Mouse (Mus musculus) ES-E14 (cell line): Measurements from ENCODE around the gene Rnf207.

ENCODE experiments used
- CHD2 ChIP-seq: IDR thresholded peaks from 2 replicates; pipeline ENCODE4 v1.6.1; 2014; ENCODE audit warnings: mild to moderate bottlenecking, low read depth, low read length, inconsistent platforms
- MAFK ChIP-seq: IDR thresholded peaks from 2 replicates; pipeline ENCODE4 v1.6.1; 2014; ENCODE audit warnings: mild to moderate bottlenecking, low read depth, low read length, inconsistent platforms; ENCODE audit not compliant: insufficient read depth

DNA sequence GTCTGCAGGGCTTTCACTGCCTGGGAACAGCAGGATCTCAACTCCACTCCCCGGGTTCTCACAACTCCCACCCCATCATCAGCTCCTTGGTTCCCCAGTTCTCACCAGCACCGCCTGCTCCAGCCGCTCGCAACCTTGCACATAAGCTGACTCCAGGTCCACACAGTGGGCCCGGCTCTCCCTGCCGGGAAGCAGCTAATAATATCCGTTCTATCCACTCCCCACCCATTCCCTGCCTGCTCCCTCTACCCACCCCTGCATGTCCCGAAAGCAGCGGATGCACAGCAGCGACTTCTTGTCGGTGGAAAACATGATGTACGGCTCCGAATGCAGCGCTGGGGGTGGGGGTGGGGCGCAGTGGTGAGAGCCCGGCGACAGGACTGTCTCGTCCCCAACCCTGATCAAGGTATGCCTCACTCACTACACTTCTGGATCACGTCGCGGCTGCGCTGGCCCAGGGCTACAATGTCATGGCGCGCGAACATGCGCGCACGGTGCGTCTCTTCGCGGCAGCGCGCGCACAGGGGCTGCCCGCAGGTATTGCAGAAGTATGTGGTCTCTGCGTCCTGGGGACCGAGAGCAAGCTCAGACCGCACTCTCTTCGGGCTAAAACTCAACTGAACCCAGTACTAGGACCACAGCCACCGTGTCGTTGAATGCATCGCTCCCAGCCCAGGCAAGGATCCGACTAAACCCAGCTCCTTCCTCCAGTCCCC lies 3.1 kb downstream of the Rnf207 start:
- no peak for TF ChIP-seq MAFK
- no peak for TF ChIP-seq CHD2
